Mouse (Mus musculus) granulocyte monocyte progenitor cell, adult 5-6 weeks (primary cell): Measurements from ENCODE around the gene Rassf1. TPM values are rescaled to one million over a fixed set of nuclear protein-coding genes. Genes with fewer than 3 reads are reported as not detected.

Experiments
- ATAC-seq: replicated peaks from 2 replicates; pipeline ENCODE4 v1.8.0; 2016; ENCODE audit warnings: mild to moderate bottlenecking, moderate TSS enrichment, inconsistent platforms; ENCODE audit not compliant: poor library complexity, severe bottlenecking
- total RNA-seq, 2 experiments: library from RNA; stranded (forward) in 1 of 2; stranded (reverse) in 1 of 2; fragments of 200-712, 200-1000 nt in 1 of 2; fragments of >200 nt in 1 of 2; fragmentation: Nextera tagmentation in 1 of 2; gene quantifications; 2 replicates each; pipeline ENCODE4 v1.2.3; 2014 to 2017

Rassf1 gene
- total RNA-seq (2014; fragmentation: Nextera tagmentation) (40.2 and 42.2 TPM in 2 replicates), total RNA-seq (2017) (34.1 and 36.7 TPM in 2 replicates)

DNA sequence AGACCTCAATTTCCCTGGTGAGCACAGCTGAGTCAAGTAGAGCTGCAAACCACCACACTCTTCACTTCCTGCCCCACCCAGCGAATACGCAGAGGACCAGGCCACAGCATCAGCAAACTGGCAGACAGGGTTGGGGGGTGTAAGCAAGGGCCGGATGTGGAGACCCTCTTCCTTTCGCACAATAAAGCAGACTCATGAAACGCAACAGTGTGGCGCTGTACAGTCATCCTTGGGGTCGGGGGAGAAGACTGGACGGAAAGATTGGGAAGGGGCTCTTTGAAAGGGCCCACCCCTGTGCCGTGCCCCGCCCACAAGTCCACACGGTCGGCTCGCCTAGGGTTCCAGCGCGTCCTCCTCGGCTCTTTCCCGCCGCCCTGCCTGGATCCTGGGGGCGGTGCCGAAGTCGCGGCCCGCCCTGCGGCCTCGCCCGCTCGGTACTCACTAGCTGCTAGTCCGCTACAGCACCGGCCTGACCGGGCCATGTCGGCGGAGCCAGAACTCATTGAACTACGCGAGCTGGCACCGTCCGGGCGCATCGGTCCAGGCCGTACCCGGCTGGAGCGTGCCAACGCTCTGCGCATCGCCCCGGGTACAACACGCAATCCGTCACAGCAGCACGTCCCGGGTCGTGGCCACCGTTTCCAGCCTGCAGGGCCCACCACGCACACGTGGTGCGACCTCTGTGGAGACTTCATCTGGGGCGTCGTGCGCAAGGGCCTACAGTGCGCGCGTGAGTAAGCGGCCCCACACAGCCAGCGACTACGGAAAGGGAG is at the start of gene Rassf1:
Gene Rassf1, plus strand, starts transcription at position 439 of the 773 bp plus-strand sequence.
- ATAC-seq: 0 out of 2 replicates have a peak, but pooled peaks have one; percentile 6

DNA sequence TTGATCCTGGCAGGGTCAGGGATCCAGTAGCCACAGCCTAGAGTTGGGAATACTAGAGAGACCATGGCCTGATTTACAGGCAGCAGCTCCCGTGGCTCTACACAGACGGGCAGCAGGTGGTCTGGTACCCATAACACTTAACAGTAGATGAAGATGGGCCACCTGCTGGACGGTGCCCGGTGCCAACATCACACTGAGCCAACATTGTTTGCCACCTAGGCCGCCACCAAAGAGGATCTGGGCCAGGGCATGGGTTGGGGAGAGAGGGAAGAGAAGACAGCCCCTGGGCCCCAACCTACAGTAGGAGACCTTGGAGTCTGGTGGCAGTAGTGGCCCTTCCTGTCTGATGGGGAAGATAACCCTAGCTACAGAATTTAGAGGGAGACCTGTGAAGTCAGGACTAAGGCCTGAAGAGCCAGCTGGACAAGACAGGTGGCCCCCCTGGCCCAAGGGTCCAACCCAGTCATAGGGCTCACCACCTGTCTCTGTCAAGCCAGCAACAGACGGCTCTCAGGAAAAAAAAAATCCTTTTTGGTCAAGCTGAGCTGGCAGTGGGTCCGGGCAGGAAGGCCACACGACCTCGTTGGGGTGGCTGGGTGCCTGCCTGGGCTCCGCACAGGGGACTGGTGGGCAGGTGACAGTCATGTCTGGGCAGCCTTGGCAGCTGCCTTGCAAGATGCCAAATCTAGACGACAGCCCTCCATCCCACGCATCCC is 49.1 kb upstream of the Rassf1 start:
- no peak for ATAC-seq

DNA sequence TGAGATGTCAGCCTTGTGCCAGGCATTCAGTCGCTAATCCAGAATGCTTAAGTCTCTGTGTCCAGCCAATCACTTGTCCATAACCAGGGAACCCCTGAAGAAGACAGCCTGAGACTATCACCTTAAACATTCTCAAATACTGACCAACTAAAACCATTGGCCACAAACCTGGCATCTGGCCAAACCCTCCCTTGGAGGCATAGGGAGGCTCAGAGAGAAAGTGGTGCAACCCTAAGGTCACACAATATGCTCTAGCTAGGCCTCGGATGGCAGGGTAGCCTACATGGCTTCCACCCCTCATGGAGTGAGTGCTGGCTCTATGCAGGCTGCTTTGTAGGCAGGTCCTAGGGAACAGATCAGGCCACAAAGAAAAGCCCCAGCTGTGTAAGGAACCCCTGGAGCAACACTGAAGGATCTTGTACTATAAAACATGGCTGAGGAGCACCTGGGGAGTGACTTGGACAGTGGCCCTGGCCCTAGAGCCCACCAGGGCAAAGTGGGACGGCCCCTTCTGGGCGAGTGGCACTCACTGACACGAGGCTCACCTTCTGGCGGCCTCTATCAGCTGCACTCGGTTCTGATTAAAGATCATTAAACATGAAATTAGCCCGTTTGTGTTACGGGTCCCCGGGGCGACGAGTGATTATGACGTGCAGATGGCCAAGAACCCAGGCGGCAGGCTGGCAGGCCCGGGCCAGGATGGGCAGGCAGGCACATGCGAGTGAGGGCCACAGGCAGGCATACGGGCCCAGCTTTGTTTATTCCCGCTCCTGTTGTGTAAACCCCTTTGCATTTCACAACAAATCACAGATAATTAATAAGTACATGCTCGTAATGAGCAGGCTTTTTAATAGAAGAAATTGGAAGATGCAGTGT is 46.5 kb upstream of the Rassf1 start:
- ATAC-seq: no peak

- ATAC-seq: no peak
These were observed 43.1 kb upstream of the Rassf1 start for GRCm38 (mm10) chr9:107508266-107508665.

GRCm38 (mm10) chr9:107510384-107511100 is 40.8 kb upstream of the Rassf1 start:
- ATAC-seq: no peak

- no peak for ATAC-seq
These were observed 39.9 kb upstream of the Rassf1 start for GRCm38 (mm10) chr9:107511436-107511835.

GRCm38 (mm10) chr9:107512326-107512725 is 39.0 kb upstream of the Rassf1 start:
- ATAC-seq: no peak

DNA sequence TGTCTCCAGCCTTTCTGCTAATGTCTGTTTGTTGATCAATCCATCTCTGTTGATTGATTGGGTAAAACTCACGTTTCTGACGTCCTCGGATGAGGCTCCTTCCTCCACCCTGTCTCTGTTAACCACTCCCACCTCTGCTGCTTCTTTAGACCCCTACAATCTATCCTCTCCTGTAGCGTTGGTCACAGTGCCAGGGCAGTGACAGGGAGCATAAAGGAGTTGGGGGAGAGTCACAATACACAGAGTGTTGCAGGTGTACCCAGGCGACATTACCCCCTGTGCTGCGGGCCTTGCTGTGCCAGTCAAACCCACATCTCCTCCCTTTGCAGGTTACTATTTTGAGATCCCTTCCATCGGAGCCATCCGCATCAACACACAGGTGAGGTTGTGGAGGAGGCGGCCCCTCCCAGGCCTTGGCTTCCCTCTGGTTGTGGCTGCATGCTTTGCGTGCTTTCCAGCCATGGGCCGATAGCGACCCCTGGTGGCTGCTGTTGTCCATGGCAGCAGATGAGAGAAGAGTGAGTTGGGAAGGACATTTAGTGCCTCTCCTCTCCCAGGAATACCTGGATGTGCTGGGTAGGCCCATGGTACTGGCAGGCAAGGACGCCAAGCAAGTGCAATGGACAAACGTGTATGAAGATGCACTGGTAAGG is 36.9 kb upstream of the Rassf1 start:
- ATAC-seq: peak; percentile 82

DNA sequence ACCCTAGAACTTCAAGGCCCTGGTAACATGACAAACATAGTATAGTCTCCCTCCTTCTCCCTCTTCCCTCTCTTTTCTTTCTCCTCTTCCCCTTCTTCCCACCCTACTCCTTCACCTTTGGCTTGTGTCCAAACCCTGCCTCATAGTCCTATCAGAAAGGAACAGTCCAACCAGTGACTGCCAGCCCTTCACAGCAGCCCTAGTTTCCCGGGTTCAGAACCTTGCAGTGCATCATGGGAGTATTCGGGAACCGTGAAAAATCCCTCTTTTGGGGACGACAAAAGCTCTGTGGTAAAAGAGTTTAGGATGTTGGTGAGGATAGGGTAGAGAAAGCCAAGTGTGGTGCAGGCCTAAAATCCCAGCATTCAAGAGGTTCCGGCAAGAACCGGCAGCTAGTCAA is 31.0 kb upstream of the Rassf1 start:
- ATAC-seq: no peak

DNA sequence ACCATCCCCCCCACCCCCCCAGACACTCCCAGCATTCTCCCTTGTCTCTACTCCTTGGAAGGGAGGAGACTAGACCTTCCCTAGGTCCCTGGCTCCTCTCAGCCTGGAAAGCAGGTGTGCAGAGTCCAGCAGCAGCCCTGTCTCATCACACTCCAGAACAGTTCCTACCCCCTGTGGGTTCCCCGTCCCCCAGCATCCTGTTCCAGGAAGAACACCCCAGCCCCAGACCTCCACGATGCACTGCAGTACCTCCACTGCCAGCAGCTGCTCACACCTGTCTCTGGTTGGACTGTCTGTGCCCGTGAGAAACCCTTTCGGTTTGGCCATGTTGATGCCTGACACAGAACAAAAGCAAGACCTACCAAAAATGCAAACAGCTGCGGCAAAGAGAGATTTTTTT is 30.2 kb upstream of the Rassf1 start:
- no peak for ATAC-seq

- ATAC-seq: peak; percentile 26
These were observed 29.5 kb upstream of the Rassf1 start for GRCm38 (mm10) chr9:107521711-107522399.

DNA sequence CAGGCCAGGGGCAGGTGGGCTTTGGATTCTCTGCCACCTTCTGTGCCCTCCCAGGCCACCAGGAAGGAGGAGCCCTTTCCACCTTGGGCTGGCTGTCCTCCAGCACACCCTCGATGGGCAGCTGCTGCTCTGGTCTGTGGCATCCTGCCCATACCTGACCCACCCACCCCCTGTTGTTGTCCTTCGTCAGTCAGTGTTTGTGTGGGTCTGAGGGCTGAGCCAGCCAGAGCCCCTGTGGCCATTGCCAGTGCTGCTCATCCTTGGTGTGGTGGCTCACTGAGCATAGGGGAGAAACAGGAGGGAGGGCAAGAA is 29.0 kb upstream of the Rassf1 start:
- no peak for ATAC-seq

- peak; percentile 77 for ATAC-seq
These were observed 24.9 kb upstream of the Rassf1 start for GRCm38 (mm10) chr9:107526198-107527026.

DNA sequence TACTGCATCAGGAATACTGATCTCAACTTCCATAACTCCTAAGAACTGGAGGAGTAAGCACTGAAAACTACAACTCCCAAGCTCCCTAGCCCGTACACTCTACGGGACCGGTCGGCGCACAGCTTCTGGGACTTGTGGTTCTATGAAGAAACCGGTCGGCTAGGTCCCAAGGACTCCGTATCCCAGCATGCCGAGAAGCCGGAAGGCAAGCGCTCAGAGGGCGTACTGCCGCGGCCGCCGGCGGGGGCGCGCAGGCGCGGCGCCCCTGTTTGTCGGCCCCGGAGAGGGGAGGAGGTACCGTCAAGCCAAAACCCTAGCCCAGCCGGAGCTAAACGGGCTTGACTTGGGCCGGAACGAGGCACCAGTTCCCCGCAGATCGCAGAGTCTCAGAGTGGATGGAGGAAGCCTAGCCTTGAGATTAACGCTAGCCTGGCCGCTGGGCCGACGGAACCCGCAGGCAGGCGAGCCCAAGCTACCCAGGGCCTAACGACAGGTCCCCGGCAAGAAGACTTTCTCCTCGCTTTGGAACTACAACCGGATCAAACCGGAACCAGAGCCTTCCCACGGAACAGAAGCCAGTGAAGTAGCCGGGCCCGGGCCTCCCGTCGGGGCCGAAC is 17.5 kb upstream of the Rassf1 start, which contains the start of gene Tmem115:
Gene Tmem115, plus strand, starts transcription at position 155 of the 617 bp plus-strand sequence.
- peak; percentile 88 for ATAC-seq

- ATAC-seq: peak; percentile 10
These were observed 16.8 kb upstream of the Rassf1 start for GRCm38 (mm10) chr9:107534408-107535202.

DNA sequence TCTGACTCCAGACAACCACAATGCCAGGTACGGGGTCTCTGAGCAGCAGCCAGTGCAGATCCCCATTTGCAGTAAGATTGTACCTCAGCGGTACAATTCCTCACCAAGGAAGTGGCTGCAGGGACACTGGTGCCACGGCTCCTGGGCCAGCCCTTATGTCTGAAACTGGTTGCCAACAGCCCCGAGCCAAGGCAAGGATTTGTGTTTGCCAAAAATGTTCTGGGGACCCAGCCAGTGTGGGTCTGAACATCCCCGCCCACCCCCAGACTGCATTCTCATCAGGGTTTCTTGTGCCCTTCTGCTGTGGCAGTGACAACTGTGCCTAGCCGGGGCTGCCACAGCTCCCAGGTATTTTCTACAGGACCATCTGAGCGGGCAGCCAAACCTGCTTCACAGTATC is 13.1 kb upstream of the Rassf1 start:
- no peak for ATAC-seq

- no peak for ATAC-seq
These were observed 12.6 kb upstream of the Rassf1 start for GRCm38 (mm10) chr9:107538711-107539110.
